Mouse (Mus musculus) hindbrain, embryonic 10.5 days (tissue): ENCODE data around the gene Spryd4. TPM values are rescaled to one million over a fixed set of nuclear protein-coding genes. Genes with fewer than 3 reads are reported as not detected.
"Not testable (repeated sequence)": the region's sequence is repeated elsewhere in the genome, so short reads cannot be mapped to it uniquely, and the experiment has no call there.

Source experiments
- DNase-seq: peaks from one replicate; pipeline ENCODE4 v3.0.0-alpha.2; 2017; ENCODE audit warnings: low spot score
- H3K27ac ChIP-seq: fragments of 300-500 bp; sonication (generic); 2 replicates; pipeline ENCODE4 v1.5.1; 2016; ENCODE audit warnings: mild to moderate bottlenecking, moderate library complexity
- H3K27me3 ChIP-seq: fragments of 300-500 bp; sonication (generic); 2 replicates; pipeline ENCODE4 v1.6.1; 2016; ENCODE audit warnings: mild to moderate bottlenecking; ENCODE audit not compliant: poor library complexity, insufficient read depth, severe bottlenecking
- H3K36me3 ChIP-seq: fragments of 300-500 bp; sonication (generic); 2 replicates; pipeline ENCODE4 v1.6.1; 2016; ENCODE audit warnings: mild to moderate bottlenecking, moderate library complexity
- H3K4me1 ChIP-seq: fragments of 300-500 bp; sonication (generic); replicated peaks from 2 replicates; pipeline ENCODE4 v1.6.1; 2016; ENCODE audit warnings: mild to moderate bottlenecking
- H3K4me3 ChIP-seq: fragments of 300-500 bp; sonication (generic); 2 replicates; pipeline ENCODE4 v1.5.1; 2016; ENCODE audit warnings: mild to moderate bottlenecking, moderate library complexity
- H3K9me3 ChIP-seq: fragments of 300-500 bp; sonication (generic); 2 replicates; pipeline ENCODE4 v1.6.1; 2016; ENCODE audit warnings: mild to moderate bottlenecking, moderate library complexity
- WGBS: fragments of 180-500 bp; shearing (Covaris S2); methylation state at CpG from one replicate; pipeline ENCODE4 v1.1.7; 2016; 5-methylcytosine and 5-hydroxymethylcytosine counted together
- polyA plus RNA-seq: library from polyadenylated mRNA; unstranded; fragments of >200 nt; fragmentation: Nextera tagmentation; extraction: Ambion mirVana; gene quantifications from 2 replicates; pipeline ENCODE4 v1.2.1, GENCODE M21; 2016

Spryd4 gene
- polyA plus RNA-seq, 1 experiment from 2014 or later: 27.5 TPM

DNA sequence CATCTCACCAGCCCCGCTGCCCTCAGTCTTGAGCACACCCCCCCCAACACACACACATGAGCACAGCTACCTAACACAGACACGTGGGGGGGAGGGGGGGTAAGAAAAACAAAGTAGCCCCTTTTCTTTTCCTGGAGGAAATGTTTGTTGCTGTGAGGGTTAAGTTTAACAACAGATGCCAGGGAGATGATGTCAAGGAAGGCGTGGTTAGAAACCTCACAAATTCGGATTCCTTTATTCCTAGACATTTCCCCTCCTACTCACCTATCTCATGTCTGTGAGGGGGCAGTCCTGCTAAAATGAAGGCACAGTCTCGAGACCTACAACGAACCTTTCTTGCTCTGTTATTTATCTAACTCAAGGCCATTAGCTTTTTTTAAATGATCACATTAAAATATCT is 44.5 kb downstream of the Spryd4 start:
- Histone ChIP-seq H3K4me1 (no peaks in the 10 kb centered on the region), H3K36me3 (peaks cover 13% of the 10 kb centered on the region; the same call in 1 of the 2 replicates), H3K9me3 (no peaks in the 10 kb centered on the region), H3K27me3 (no peaks in the 10 kb centered on the region), H3K4me3 (no peak overlapping the region), H3K27ac (no peak overlapping the region)
- WGBS: 65% methylated on average over 6 of the region's 6 CpGs
- DNase-seq: no peak

DNA sequence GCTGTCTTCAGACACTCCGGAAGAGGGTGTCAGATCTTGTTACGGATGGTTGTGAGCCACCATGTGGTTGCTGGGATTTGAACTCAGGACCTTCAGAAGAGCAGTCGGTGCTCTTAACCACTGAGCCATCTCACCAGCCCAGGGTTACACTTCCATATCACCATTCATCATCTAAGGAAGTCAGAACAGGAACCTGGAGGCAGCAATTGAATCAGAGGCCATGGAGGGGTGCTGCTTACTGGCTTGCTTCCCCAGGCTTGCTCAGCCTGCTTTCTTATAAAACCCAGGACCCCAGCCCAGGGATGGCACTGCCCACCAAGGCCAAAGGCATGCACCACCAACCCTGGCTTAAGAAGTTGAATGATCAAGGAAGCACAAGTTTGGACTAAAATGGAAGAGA is 45.9 kb downstream of the Spryd4 start:
- DNase-seq, H3K27ac ChIP-seq, H3K4me1 ChIP-seq, H3K27me3 ChIP-seq, H3K9me3 ChIP-seq, H3K4me3 ChIP-seq: not testable (repeated sequence)
- WGBS: 95% methylated on average over 3 of the region's 3 CpGs
- peaks cover 12% of the 10 kb centered on the region; the same call in 1 of the 2 replicates for H3K36me3 ChIP-seq

Other genes starting within 250 kb of the Spryd4 start
- not detected in 2 replicates for gene Hsd17b6, start 204.2 kb downstream of the Spryd4 start, polyA plus RNA-seq
- 82.4 and 108 TPM in 2 replicates for gene Prim1, start 196.6 kb downstream of the Spryd4 start, polyA plus RNA-seq
- gene Naca, start 176.2 kb downstream of the Spryd4 start, polyA plus RNA-seq: 790 and 883 TPM in 2 replicates
- 544 and 661 TPM in 2 replicates for gene Ptges3, start 152.9 kb downstream of the Spryd4 start, polyA plus RNA-seq
- 2,236 and 2,265 TPM in 2 replicates for gene Atp5b, start 128.5 kb downstream of the Spryd4 start, polyA plus RNA-seq
- gene Baz2a, start 120.2 kb downstream of the Spryd4 start, polyA plus RNA-seq: 16.2 and 17.0 TPM in 2 replicates
- gene Rbms2, start 31.5 kb downstream of the Spryd4 start, polyA plus RNA-seq: 25.7 and 28.6 TPM in 2 replicates
- gene Gls2, start 17.4 kb downstream of the Spryd4 start, polyA plus RNA-seq: 0.57 and 0.93 TPM in 2 replicates
- gene Mip, start 14.0 kb upstream of the Spryd4 start, polyA plus RNA-seq: 0.22 and 0.24 TPM in 2 replicates
- 65.9 and 89.7 TPM in 2 replicates for gene Timeless, start 20.3 kb upstream of the Spryd4 start, polyA plus RNA-seq
- gene Apon, start 42.3 kb upstream of the Spryd4 start, polyA plus RNA-seq: 0.54 and 0.56 TPM in 2 replicates
- gene Apof, start 56.9 kb upstream of the Spryd4 start, polyA plus RNA-seq: not detected in 2 replicates
- 14.6 and 19.3 TPM in 2 replicates for gene Stat2, start 58.8 kb upstream of the Spryd4 start, polyA plus RNA-seq
- not detected in 2 replicates for gene Il23a, start 86.9 kb upstream of the Spryd4 start, polyA plus RNA-seq
- gene Pan2, start 91.5 kb upstream of the Spryd4 start, polyA plus RNA-seq: 42.5 and 43.7 TPM in 2 replicates
- 252 and 259 TPM in 2 replicates for gene Cnpy2, start 110.7 kb upstream of the Spryd4 start, polyA plus RNA-seq
- gene Cs, start 125.9 kb upstream of the Spryd4 start, polyA plus RNA-seq: 231 and 232 TPM in 2 replicates
- gene Coq10a, start 157.2 kb upstream of the Spryd4 start, polyA plus RNA-seq: 14.5 and 21.6 TPM in 2 replicates
- 9.6 and 10.3 TPM in 2 replicates for gene Ankrd52, start 165.3 kb upstream of the Spryd4 start, polyA plus RNA-seq
- 0.55 TPM in 1 of 2 replicates, not detected in the other for gene Slc39a5, start 189.4 kb upstream of the Spryd4 start, polyA plus RNA-seq
- gene Nabp2, start 199.7 kb upstream of the Spryd4 start, polyA plus RNA-seq: 144 and 147 TPM in 2 replicates
- 46.7 and 48.0 TPM in 2 replicates for gene Rnf41, start 199.8 kb upstream of the Spryd4 start, polyA plus RNA-seq
- gene Smarcc2, start 247.4 kb upstream of the Spryd4 start, polyA plus RNA-seq: 72.2 and 106 TPM in 2 replicates